Mouse (Mus musculus): Measurements from ENCODE around the gene Ptpn6.

DNA sequence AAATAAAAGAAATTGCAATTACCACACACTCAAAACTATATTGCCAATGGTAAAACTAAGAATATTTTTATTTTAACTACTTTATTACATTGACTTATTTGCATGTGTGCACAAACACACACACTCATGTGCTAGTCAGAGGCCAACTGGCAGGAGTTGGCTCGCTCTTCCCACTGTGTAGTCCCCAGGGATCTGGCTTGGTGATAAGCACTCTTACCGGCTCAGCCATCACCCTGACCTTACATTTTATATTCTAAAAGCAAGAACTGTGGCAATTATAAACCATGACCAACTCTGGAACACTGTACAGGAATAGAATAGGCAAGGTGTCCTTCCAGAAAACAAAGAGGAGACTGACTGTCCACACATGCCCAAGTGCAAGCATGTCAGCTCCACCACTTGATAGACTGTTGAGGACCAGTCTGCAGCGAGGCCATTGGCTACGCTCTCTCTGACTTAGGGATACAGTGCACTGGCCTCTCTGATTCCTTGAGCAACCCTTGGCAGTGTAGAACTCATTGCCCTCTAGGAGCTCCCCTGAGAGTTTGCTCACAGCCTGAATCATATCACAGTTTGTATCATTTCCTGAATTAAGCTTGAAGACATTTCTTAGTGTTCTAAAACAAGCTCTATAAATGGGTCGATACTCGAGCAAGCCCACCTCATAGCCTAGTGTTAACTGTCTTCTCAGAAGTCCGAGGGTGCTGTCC, 41.9 kb downstream of the Ptpn6 start:
- TF ChIP-seq CTCF (conservative IDR thresholded peaks at IDR 0.05; ENCODE audit: insufficient read depth, insufficient read length, low read depth, low read length) (no peak), POLR2A (IDR thresholded peaks at IDR 0.05; ENCODE audit: low read depth, low read length) (no peak)

All from kidney, adult 2 months (tissue).